Mouse (Mus musculus) lung, postnatal 4 days (tissue): ENCODE results near the gene Hirip3.
"Not testable (repeated sequence)": the region's sequence is repeated elsewhere in the genome, so short reads cannot be mapped to it uniquely, and the experiment has no call there.

ENCODE experiments used
- DNase-seq, 2 experiments: peaks; one replicate each; pipeline ENCODE4 v3.0.0; 2021

Gene Hirip3

DNA sequence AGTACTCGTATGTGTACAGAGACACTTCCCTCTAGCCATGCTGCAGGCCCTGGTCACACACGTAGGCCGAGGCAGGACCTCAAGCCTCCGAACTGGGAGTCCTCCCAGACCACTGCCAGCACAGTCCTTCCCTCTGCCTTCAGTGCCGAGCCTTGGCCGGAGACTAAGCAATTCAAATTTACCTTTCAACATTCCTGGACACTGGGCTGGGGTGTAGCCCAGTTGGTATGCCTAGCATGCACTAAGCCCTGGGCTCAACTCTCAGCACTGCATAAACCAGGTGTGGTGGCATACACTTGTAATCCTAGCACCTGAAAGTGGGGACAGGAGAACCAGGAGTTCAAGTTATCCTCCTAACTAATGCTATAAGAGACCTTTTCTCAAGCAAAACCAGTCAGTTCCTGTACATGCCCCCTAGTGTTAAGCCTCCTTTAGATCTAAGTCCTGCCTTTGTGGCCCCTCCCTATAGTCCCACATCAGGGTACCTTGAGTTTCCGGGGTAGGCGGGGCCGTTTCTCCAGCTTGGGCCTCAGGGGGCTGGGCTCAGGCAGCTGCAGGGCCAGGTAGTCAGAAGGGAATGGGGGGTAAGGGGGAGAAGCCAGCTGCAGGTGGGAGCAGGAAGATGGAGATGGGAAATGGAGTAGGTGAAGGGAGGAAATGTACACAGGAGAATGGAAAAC lies 4.9 kb upstream of the Hirip3 start:
- DNase-seq, result peak in 1 of 2 experiments; percentile 72

GRCm38 (mm10) chr7:126860987-126861386 lies 785 bp upstream of the Hirip3 start:
- DNase-seq, result no peak

DNA sequence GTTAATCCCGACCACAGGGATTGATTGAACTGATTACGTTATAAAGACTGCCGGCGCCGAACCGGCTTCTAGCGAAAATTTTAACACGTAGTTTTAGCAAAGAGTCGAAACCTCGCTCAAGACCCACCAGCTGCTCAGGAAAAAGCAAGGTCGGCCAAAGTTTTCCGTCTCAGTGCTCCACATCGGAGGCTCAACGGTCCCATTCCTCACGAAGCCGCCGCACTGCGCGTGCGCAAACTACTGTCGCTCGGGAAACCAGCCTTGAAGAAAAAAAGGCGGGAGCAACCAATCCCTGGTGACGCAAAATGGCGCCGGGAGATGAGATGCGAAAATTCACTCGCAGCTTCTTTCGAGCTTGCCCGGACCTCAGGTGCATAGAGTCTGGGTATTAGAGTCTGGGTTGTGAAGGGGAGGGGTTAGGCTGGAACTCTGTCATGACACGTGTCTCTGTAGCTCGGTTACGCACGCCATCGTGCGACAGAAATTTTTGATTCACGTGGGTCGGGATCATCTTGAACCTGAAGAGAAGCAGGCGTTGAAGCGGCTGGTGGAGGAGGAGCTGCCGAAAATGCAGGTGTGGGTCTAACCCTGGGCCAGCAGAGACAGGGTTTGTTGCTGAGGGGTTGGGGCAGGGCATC lies 494 bp downstream of the Hirip3 start, which contains the start of gene Ino80e:
Gene Ino80e, minus strand, starts transcription at position 231 of the 638 bp plus-strand sequence.
- DNase-seq, result peak; percentile 93 to 94

- no peak for DNase-seq
These were observed 2.0 kb downstream of the Hirip3 start for GRCm38 (mm10) chr7:126863791-126864190.

DNA sequence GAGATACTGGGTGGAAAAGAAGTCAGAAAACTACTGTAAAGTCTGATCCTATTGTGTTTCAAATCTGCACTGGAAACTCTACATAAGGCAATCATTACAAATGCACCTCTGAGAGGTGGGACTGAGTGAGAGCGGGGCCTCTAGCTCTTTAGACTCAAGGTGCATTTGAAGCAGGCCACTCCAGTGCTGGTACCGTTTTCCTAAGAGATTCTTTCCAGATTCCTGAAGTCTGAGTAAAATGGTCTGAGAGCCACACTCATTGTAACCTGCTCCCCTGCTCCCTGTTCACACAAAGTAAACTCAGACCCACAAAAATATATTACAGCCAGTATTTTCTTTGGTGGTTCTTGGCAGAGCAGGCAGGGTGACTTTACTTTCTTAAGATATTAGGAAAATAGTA lies 5.8 kb downstream of the Hirip3 start:
- no peak for DNase-seq

- peak in 1 of 2 experiments; percentile 59 for DNase-seq
These were observed 6.2 kb downstream of the Hirip3 start for GRCm38 (mm10) chr7:126868003-126868402.

GRCm38 (mm10) chr7:126869780-126870519 lies 8.2 kb downstream of the Hirip3 start:
- no peak for DNase-seq

DNA sequence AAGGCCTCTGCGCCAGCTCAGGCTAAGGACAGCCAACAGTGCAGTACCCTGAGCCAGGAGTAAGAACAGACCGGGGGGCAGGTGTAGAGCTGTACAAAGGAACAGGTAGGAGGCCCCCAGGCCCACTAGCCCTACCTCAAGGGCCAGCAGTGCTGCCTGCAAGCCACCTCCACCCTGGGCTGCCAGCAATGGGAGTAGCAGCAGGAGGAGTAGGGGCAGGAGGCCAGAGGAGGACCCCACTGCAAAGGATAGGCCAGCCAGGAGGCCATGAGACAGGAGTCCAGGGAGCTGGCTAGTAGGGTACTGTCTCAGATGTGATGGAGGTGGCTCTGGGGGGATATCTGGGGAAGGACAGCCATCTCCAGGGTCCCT lies 8.7 kb downstream of the Hirip3 start:
- DNase-seq, result no peak

DNA sequence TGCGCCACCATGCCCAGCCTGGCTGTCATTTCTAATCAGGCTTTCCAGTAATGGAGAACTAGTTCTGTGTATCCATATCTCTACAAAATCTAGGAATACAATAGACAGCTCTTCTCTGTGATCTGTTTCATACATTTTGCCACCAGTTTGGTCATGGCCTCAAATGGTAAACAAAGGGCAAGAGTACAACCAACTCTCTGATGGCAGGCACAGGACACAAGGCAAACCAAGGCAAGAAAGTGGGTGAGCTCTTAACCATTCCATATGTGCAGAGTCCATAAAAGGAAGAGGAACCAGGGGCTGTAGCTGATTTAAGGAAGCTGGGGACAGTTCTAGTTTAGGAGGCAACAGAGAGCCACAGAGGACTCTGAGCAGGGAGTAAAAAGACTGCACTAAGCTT lies 15.5 kb downstream of the Hirip3 start:
- DNase-seq, result no peak

- DNase-seq, result peak; percentile 51 to 73
These were observed 19.3 kb downstream of the Hirip3 start for GRCm38 (mm10) chr7:126881040-126881439.

DNA sequence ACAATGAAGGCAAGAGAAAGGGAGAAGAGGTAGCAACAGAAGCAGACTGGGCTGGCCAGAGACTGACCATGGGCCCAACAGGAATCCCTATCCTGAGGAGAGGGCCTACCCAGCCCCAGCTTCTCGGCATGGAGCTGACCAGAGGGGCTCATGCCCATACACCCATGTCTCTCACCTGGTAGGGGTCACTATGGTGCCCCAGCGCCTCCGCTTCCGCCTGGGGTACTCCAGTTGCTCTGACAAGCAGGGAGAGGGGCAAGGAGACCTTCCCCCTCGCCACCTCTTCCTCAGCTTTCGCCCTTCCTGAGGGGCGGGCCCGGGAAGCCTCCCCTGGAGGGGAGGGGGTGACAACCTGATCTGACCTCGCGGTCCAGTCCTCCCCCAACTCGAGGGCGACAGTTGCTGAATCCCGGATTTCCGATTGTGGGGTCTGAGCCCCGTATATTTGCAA lies 22.0 kb downstream of the Hirip3 start:
- peak; percentile 50 to 59 for DNase-seq

- DNase-seq, result peak; percentile 98 to 100
These were observed 22.8 kb downstream of the Hirip3 start, which contains the start of gene Taok2 for GRCm38 (mm10) chr7:126884286-126885164. Gene Taok2 (minus strand): TSS chr7:126884703.

GRCm38 (mm10) chr7:126887281-126887680 lies 25.5 kb downstream of the Hirip3 start:
- DNase-seq, result no peak

DNA sequence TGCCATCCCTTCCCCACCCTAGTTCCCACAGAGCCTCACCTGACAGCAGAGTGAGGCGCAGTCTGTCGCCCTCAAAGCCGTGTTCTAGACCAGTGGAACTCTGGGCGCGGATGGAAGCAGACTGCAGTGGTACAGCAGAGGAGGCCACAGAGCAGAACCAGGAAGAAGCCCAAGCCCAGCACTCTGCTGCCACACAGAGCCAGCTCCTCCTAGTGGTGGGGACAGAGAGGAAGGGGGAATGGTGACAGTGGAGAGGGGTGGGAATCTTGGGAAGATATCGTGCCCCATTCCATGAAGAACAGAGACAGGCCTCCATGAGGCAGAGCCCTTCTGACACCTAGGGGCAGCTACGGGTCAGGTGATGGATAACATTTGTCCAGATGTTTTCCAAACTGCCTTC lies 27.1 kb downstream of the Hirip3 start:
- peak in 1 of 2 experiments; percentile 46 for DNase-seq

DNA sequence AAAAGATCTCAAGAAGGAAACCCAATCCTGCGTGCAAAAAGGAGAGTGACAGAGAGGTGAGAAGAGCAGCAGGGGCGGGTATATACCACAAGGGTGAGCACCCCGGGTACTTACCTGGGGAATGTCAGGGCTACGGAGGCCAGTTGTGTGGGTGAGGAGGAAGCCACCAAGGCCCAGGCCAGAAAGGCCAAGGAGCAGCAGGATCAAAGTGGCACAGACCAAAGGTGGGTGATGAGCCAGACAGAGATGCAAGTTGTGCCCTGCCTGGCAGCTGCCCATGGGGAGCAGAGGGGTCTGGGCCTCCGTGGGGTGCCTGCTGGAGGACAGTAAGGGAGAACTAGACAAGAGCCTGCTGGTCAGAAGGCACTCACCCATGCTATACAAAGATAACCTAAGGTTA lies 35.1 kb downstream of the Hirip3 start:
- no peak for DNase-seq

- DNase-seq, result peak in 1 of 2 experiments; percentile 47
These were observed 35.8 kb downstream of the Hirip3 start for GRCm38 (mm10) chr7:126897390-126898101.

DNA sequence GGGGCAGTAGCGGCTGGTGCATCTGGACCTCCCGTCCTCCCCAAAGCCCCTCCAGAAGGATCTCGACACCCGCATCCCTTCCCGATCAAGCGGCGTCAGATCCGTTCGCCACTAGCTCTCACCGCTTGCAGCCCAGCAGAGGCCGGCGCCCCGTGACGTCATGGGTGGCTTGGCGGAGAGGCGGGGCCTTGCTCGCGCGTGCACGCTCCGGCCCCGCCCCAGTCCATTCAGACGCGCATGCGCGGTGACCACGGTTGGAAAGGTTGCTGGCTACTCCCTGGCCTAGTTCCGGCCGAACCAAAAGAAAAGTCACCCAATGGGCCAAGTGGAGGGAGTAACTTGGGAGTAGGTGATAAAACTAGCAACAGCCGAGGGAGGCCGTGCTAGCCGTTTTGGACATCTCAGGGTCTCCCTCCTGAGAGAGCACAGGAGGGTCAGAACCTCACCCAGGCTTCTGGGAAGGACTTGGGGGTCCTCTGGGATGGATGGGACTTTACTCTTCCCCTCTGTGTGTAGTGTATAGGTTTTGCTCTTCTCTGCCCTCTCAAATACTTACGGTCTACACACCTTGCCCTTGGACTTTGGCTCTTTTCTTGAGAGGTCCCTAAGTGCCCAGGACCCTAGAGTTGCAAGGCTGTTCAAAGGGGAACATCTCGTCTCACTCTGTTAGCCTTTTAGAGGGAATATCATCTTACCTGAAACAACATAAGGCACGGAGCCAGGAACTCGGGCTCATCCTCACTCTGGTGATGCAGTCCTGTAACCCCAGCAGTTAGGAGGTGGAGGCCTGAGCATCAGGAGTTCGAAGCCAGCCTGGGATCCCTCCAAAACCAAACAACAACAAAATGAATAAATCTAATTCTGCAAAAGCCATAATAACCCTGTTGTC lies 36.6 kb downstream of the Hirip3 start:
- DNase-seq, result peak; percentile 97 to 98

DNA sequence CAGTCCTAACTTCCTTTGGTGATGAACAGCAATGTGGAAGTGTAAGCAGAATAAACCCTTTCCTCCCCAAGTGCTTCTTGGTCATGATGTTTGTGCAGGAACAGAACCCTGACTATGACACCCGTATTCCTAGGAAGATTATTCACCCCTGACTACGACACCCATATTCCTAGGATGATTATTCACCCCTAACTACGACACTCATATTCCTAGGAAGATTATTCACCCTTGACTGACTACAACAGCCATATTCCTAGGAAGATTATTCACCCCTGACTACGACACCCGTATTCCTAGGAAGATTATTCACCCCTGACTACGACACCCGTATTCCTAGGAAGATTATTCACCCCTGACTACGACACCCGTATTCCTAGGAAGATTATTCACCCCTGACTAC lies 38.0 kb downstream of the Hirip3 start:
- not testable (repeated sequence) for DNase-seq

DNA sequence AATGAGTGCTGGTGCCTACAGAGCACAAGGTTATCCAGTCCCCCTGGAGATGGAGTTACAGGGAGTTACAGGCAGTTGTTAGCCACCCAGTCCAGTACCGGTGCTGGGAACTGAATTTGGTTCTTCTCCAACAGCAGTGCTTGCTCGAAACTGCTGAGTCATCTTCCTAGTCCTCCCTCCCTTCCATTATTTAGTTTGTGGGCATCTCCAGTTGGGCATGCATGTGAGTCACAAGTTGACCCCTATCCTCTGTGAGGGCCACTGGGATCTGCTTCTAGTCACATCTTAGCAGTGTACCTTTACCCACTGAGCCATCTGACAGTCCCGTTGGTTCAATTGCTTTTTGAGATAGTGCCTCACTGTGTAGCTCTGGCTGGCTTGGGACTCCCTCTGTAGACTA lies 43.8 kb downstream of the Hirip3 start:
- DNase-seq, result no peak

- DNase-seq, result no peak
These were observed 53.1 kb downstream of the Hirip3 start for GRCm38 (mm10) chr7:126914844-126915243.
